Mouse (Mus musculus) CD8-positive naive resting alpha-beta T cell, adult 2 months (primary cell): ENCODE measurements around the gene Slc3a2.

Experiments used
- DNase-seq, 2 experiments: peaks; one replicate each; pipeline ENCODE4 v3.0.0; 2022; ENCODE audit warnings: low read depth in 2 of 2, low spot score in 2 of 2

Slc3a2 gene

GRCm38 (mm10) chr19:8711949-8712869, 11.0 kb downstream of the Slc3a2 start:
- DNase-seq: peak; percentile 61 to 70

- DNase-seq: no peak
Measured at GRCm38 (mm10) chr19:8711506-8711905, 11.7 kb downstream of the Slc3a2 start.

GRCm38 (mm10) chr19:8710057-8710456, 13.1 kb downstream of the Slc3a2 start:
- DNase-seq: no peak

- DNase-seq: no peak
Measured at GRCm38 (mm10) chr19:8708954-8709353, 14.2 kb downstream of the Slc3a2 start.

- DNase-seq: no peak
Measured at GRCm38 (mm10) chr19:8706930-8707329, 16.2 kb downstream of the Slc3a2 start.

GRCm38 (mm10) chr19:8706132-8706667, 17.0 kb downstream of the Slc3a2 start:
- DNase-seq: no peak

GRCm38 (mm10) chr19:8705026-8705708, 18.0 kb downstream of the Slc3a2 start:
- DNase-seq: no peak

GRCm38 (mm10) chr19:8703571-8703970, 19.6 kb downstream of the Slc3a2 start:
- no peak for DNase-seq

GRCm38 (mm10) chr19:8702458-8702857, 20.7 kb downstream of the Slc3a2 start:
- DNase-seq: no peak

- no peak for DNase-seq
Measured at GRCm38 (mm10) chr19:8699652-8700051, 23.5 kb downstream of the Slc3a2 start.

- peak; percentile 57 to 69 for DNase-seq
Measured at GRCm38 (mm10) chr19:8695330-8695729, 27.8 kb downstream of the Slc3a2 start.

- DNase-seq: no peak
Measured at GRCm38 (mm10) chr19:8692740-8693139, 30.4 kb downstream of the Slc3a2 start.

- no peak for DNase-seq
Measured at GRCm38 (mm10) chr19:8691871-8692539, 31.2 kb downstream of the Slc3a2 start.

- DNase-seq: no peak
Measured at GRCm38 (mm10) chr19:8683627-8684026, 39.5 kb downstream of the Slc3a2 start.

GRCm38 (mm10) chr19:8682996-8683395, 40.2 kb downstream of the Slc3a2 start:
- peak; percentile 50 to 68 for DNase-seq

GRCm38 (mm10) chr19:8681633-8682362, 41.4 kb downstream of the Slc3a2 start:
- no peak for DNase-seq

- DNase-seq: no peak
Measured at GRCm38 (mm10) chr19:8679031-8679779, 44.0 kb downstream of the Slc3a2 start.

GRCm38 (mm10) chr19:8673336-8674063, 49.7 kb downstream of the Slc3a2 start:
- no peak for DNase-seq

GRCm38 (mm10) chr19:8672859-8673258, 50.3 kb downstream of the Slc3a2 start:
- DNase-seq: no peak
